Mouse (Mus musculus): ENCODE measurements around the gene Plcd3. TPM values are rescaled to one million over a fixed set of nuclear protein-coding genes. Genes with fewer than 3 reads are reported as not detected.

Plcd3 gene
- total and polyA plus RNA-seq, 2 experiments from 2014 or later: 16.3 to 38.9 TPM

DNA sequence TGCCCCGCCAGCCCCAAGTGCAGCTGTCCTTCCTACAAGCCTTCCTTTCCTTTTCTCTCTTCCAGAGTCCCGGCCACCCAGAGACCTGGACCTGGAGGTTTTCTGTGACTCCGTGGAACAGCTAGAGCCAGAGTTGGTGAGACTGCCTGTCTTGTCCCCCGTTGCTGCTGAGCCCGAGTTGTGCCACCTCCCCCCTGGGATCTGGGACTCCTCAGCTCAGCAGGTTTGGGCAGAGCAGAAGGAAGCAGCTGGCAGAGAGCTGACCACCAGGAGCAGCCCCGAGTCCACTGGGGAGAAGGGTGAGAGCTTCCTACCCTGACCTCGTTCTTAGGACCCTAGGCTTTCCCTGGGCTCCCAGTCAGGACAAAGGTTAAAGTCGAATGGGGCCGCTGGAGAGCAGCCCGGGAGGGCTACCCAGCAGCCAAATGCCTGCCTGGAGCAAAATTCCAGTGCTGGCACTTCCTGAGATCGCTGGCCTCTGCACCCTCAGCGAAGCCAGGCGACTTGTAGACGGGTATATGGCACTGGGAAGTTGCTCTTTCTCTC lies 3.8 kb upstream of the Plcd3 start:
- Histone ChIP-seq H3K9ac (replicated peaks; ENCODE audit: low read depth, low read length) (no peak overlapping the region), H3K4me1 (ENCODE audit: control insufficient read depth, insufficient read depth) (peaks cover 16% of the 10 kb centered on the region), H3K27ac (ENCODE audit: low read depth) (no peak overlapping the region; the same call in 1 of the 2 replicates), H3K4me3 (ENCODE audit: low read depth, low read length) (no peak overlapping the region), H3K9me3 (replicated peaks; ENCODE audit: control insufficient read depth, low read length) (no peaks in the 10 kb centered on the region), H3K36me3 (replicated peaks; ENCODE audit: control insufficient read depth, insufficient read depth, low read length) (no peaks in the 10 kb centered on the region; the same call in 1 of the 2 replicates), H3K4me2 (ENCODE audit: low read depth, low read length) (no peak overlapping the region), H3K27me3 (ENCODE audit: control insufficient read depth, insufficient read depth, low read length) (no peaks in the 10 kb centered on the region)
- 55% methylated on average over 14 of the region's 14 CpGs for WGBS
- DNase-seq (ENCODE audit: low spot score) (no peak), ATAC-seq (ENCODE audit: insufficient read depth, low read depth) (no peak)
- TF ChIP-seq CTCF (IDR thresholded peaks at IDR 0.05; ENCODE audit: low read depth) (no peak), EP300 (IDR thresholded peaks at IDR 0.05; ENCODE audit: low read depth) (no peak)

DNA sequence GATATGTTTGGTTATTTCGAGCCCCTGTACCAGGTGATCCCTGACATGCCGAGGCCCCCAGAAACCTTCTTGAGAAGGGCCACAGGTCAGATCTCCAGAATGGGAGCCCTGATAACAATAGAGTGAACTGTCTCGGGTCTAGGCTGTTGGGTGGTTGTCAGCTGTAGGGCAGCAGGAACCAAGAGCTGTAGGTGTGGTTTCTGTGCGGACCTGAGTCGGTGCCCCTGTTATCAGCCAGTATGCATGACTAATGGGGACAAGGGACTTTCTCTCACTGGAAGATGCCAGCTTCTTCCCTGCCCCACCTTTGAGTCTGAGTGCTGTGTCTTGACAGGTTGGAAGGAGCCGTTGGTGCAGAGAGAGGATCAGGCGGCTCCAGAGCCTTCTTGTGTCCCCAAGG lies 3.0 kb upstream of the Plcd3 start:
- DNase-seq (ENCODE audit: low spot score): no peak
- Histone ChIP-seq H3K27me3 (ENCODE audit: control insufficient read depth, insufficient read depth, low read length) (no peaks in the 10 kb centered on the region), H3K4me3 (ENCODE audit: low read depth, low read length) (no peak overlapping the region), H3K27ac (ENCODE audit: low read depth) (no peak overlapping the region), H3K9ac (replicated peaks; ENCODE audit: low read depth, low read length) (no peak overlapping the region), H3K9me3 (replicated peaks; ENCODE audit: control insufficient read depth, low read length) (no peaks in the 10 kb centered on the region), H3K4me2 (ENCODE audit: low read depth, low read length) (no peak overlapping the region), H3K4me1 (ENCODE audit: control insufficient read depth, insufficient read depth) (peaks cover 18% of the 10 kb centered on the region), H3K36me3 (replicated peaks; ENCODE audit: control insufficient read depth, insufficient read depth, low read length) (no peaks in the 10 kb centered on the region; the same call in 1 of the 2 replicates)
- 74% methylated on average over 7 of the region's 7 CpGs for WGBS
- no peak for ATAC-seq (ENCODE audit: insufficient read depth, low read depth)
- TF ChIP-seq CTCF (IDR thresholded peaks at IDR 0.05; ENCODE audit: low read depth) (no peak), EP300 (IDR thresholded peaks at IDR 0.05; ENCODE audit: low read depth) (no peak)

DNA sequence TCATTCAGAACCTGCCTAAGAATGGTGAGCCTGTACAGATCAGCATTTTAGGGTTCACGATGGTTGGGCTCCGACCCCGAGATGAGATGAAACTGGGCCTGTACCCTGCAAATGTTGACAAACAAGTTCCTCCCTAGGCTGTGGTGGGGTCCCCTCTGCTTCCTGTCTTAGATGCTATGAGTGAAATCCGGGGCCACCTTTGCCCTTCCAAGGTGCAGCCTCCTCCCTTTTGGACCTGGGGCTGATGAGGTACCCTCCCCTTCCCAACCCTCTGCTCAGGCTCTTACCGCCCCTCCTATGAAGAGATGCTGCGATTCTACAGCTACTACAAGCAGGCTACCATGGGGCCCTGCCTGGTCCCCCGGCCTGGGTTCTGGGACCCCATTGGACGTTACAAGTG lies 2.2 kb upstream of the Plcd3 start:
- DNase-seq (ENCODE audit: low spot score): no peak
- Histone ChIP-seq H3K4me3 (ENCODE audit: low read depth, low read length) (peak overlapping the region; percentile 74), H3K9ac (replicated peaks; ENCODE audit: low read depth, low read length) (0 out of 2 replicates have a peak overlapping the region, but pooled peaks have one; percentile 49), H3K36me3 (replicated peaks; ENCODE audit: control insufficient read depth, insufficient read depth, low read length) (no peaks in the 10 kb centered on the region; the same call in 1 of the 2 replicates), H3K4me1 (ENCODE audit: control insufficient read depth, insufficient read depth) (peaks cover 23% of the 10 kb centered on the region), H3K27me3 (ENCODE audit: control insufficient read depth, insufficient read depth, low read length) (no peaks in the 10 kb centered on the region), H3K9me3 (replicated peaks; ENCODE audit: control insufficient read depth, low read length) (no peaks in the 10 kb centered on the region), H3K4me2 (ENCODE audit: low read depth, low read length) (peak overlapping the region; percentile 82), H3K27ac (ENCODE audit: low read depth) (no peak overlapping the region)
- WGBS: 55% methylated on average over 8 of the region's 8 CpGs
- no peak for ATAC-seq (ENCODE audit: insufficient read depth, low read depth)
- TF ChIP-seq CTCF (IDR thresholded peaks at IDR 0.05; ENCODE audit: low read depth) (no peak), EP300 (IDR thresholded peaks at IDR 0.05; ENCODE audit: low read depth) (no peak)

DNA sequence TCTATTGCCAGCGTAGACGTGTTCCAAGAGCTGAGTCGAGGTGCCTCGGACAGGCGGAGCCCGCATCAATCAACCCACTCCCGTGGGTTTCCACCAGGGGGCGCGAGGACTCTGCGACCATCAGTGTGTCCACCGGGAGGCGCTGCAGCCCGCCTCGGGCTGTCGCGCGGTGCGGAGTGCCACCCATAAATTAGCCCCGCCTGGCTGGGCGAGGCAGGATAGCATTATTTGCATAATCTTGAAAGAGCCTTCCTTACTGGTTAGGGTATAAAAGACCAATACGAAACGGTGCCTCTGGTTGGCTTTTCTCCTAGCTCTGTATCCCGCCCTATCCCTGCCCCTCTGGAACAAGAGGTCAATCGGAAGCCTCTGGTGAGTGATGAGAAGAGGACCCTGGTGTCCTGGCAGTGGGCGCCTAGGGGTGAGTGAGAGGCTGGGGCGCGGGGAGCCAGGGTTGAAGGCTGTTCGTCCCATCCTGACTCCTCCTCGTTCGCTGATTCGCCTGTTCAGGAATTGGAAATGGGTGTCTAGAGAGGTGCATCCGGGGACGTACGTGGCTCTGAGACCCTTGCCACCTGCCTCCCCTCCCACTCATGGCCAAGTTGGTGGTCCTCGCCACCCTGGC lies 1.4 kb upstream of the Plcd3 start:
- Histone ChIP-seq H3K27me3 (ENCODE audit: control insufficient read depth, insufficient read depth, low read length) (no peaks in the 10 kb centered on the region), H3K9ac (replicated peaks; ENCODE audit: low read depth, low read length) (peak overlapping the region; percentile 49; the same call in 1 of the 2 replicates), H3K4me1 (ENCODE audit: control insufficient read depth, insufficient read depth) (peaks cover 27% of the 10 kb centered on the region), H3K9me3 (replicated peaks; ENCODE audit: control insufficient read depth, low read length) (no peaks in the 10 kb centered on the region), H3K4me3 (ENCODE audit: low read depth, low read length) (peak overlapping the region; percentile 74), H3K4me2 (ENCODE audit: low read depth, low read length) (peak overlapping the region; percentile 82), H3K36me3 (replicated peaks; ENCODE audit: control insufficient read depth, insufficient read depth, low read length) (no peaks in the 10 kb centered on the region; the same call in 1 of the 2 replicates), H3K27ac (ENCODE audit: low read depth) (peak overlapping the region; percentile 61)
- ATAC-seq (ENCODE audit: insufficient read depth, low read depth) (peak; percentile 90), DNase-seq (ENCODE audit: low spot score) (peak; percentile 98)
- WGBS: 2% methylated on average over 34 of the region's 35 CpGs
- peak; percentile 100 for TF ChIP-seq CTCF (IDR thresholded peaks at IDR 0.05; ENCODE audit: low read depth)
- peak; percentile 63 for TF ChIP-seq EP300 (IDR thresholded peaks at IDR 0.05; ENCODE audit: low read depth)

DNA sequence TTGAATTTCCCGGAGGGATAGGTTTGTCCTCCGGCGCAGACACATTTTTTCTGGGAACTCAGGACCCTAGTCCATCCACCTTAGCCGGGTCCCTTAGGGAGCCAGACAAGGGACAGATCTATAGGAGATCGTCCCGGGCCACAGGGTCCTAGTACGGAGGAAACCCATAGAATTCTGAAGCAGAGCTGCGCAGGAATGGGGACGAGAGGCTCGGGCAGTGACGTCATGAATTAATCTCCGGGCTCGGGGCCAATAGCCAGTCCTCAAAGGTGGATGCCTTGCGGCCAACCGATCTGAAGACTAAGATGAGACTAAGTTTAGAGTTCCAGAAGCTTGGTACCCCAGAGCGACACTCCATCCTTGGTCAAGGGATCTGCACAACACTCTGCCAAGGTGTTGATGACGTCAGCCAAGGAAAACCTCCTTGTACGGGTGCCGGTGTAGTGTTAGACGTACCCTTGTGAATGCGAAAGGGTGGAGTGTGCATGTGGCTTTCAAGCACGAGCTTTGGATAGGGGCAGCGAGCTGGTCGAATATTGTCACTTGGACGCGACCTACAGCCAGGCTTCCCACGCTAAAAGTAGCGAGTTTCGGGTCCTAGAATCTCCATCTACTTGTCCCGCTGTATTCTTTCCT lies 526 bp upstream of the Plcd3 start:
- peak; percentile 15; the same call in 1 of the 2 replicates for ATAC-seq (ENCODE audit: insufficient read depth, low read depth)
- 1% methylated on average over 30 of the region's 30 CpGs for WGBS
- H3K9me3 ChIP-seq (replicated peaks; ENCODE audit: control insufficient read depth, low read length): no peaks in the 10 kb centered on the region

More for the DNA sequence above, 526 bp upstream of the Plcd3 start:
- H3K4me1 ChIP-seq (ENCODE audit: control insufficient read depth, insufficient read depth): peaks cover 36% of the 10 kb centered on the region
- no peak; the same call in 1 of the 2 replicates for TF ChIP-seq EP300 (IDR thresholded peaks at IDR 0.05; ENCODE audit: low read depth)
- TF ChIP-seq CTCF (IDR thresholded peaks at IDR 0.05; ENCODE audit: low read depth): no peak
- H3K27me3 ChIP-seq (ENCODE audit: control insufficient read depth, insufficient read depth, low read length): no peaks in the 10 kb centered on the region
- H3K4me2 ChIP-seq (ENCODE audit: low read depth, low read length): peak overlapping the region; percentile 82
- peak overlapping the region; percentile 71 for H3K9ac ChIP-seq (replicated peaks; ENCODE audit: low read depth, low read length)
- peak; percentile 77 for DNase-seq (ENCODE audit: low spot score)
- no peaks in the 10 kb centered on the region; the same call in 1 of the 2 replicates for H3K36me3 ChIP-seq (replicated peaks; ENCODE audit: control insufficient read depth, insufficient read depth, low read length)
- peak overlapping the region; percentile 61 for H3K27ac ChIP-seq (ENCODE audit: low read depth)
- peak overlapping the region; percentile 74 for H3K4me3 ChIP-seq (ENCODE audit: low read depth, low read length)
